Mouse (Mus musculus) liver, embryonic 13.5 days (tissue): ENCODE measurements at regions not wholly inside any gene's neighbourhood (a gene's known extent, or its start where the extent isn't known, plus 50 kb on each side); places are given as distances from the start of the nearest gene placed in this dataset.

ENCODE experiments used
- ATAC-seq: fragments of 200-750 bp; cut with Nextera tagmentation; 2 replicates; pipeline ENCODE4 v1.8.0; 2017; ENCODE audit warnings: low read depth, mild to moderate bottlenecking, moderate number of reproducible peaks, moderate library complexity
- DNase-seq: peaks from one replicate; pipeline ENCODE4 v3.0.0; 2022
- H3K27ac ChIP-seq: fragments of 300-500 bp; sonication (generic); 2 replicates; pipeline ENCODE4 v1.5.1; 2015; ENCODE audit warnings: moderate library complexity, mild to moderate bottlenecking, inconsistent platforms
- H3K27me3 ChIP-seq: fragments of 300-500 bp; sonication (generic); 2 replicates; pipeline ENCODE4 v1.6.1; 2015; ENCODE audit warnings: mild to moderate bottlenecking, inconsistent platforms
- H3K36me3 ChIP-seq: fragments of 300-500 bp; sonication (generic); 2 replicates; pipeline ENCODE4 v1.6.1; 2015; ENCODE audit warnings: mild to moderate bottlenecking, inconsistent platforms
- H3K4me1 ChIP-seq: fragments of 300-500 bp; sonication (generic); replicated peaks from 2 replicates; pipeline ENCODE4 v1.6.1; 2015; ENCODE audit warnings: inconsistent platforms
- H3K4me2 ChIP-seq: fragments of 300-500 bp; sonication (generic); 2 replicates; pipeline ENCODE4 v1.6.1; 2015; ENCODE audit warnings: inconsistent platforms, mild to moderate bottlenecking, moderate library complexity
- H3K4me3 ChIP-seq: fragments of 300-500 bp; sonication (generic); replicated peaks from 2 replicates; pipeline ENCODE4 v1.5.1; 2015; ENCODE audit warnings: mild to moderate bottlenecking, inconsistent platforms
- H3K9ac ChIP-seq: fragments of 300-500 bp; sonication (generic); 2 replicates; pipeline ENCODE4 v1.6.1; 2015; ENCODE audit warnings: mild to moderate bottlenecking, inconsistent platforms
- H3K9me3 ChIP-seq: fragments of 300-500 bp; sonication (generic); replicated peaks from 2 replicates; pipeline ENCODE4 v1.6.1; 2016; ENCODE audit warnings: inconsistent platforms
- WGBS: fragments of 180-500 bp; shearing (Covaris S2); methylation state at CpG from one replicate; pipeline ENCODE4 v1.1.7; 2015; ENCODE audit not compliant: insufficient replicate concordance; 5-methylcytosine and 5-hydroxymethylcytosine counted together

DNA sequence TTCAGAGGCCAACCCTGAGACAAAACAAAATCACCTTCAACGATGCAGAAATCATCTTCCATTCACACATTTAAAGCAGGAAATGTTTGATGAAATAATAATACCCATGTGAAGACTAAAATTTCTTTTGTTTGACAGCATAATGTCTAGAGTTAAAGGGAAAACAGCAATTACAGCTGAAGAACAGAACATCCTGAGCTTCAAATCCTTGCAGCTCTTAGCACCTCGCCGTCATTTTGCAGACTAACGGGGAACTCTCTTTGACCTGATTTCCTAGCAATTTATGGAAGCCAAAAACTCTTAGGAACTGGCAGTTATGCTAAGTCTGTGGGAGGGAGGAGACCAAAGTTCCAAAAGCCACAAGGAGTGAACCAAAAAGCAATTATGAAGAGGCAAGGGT lies 115.3 kb downstream of the Tmem215 start:
- Histone ChIP-seq H3K4me2 (no peak overlapping the region), H3K27ac (no peak overlapping the region), H3K36me3 (no peaks in the 10 kb centered on the region), H3K9me3 (no peaks in the 10 kb centered on the region), H3K4me3 (no peak overlapping the region), H3K9ac (no peak overlapping the region), H3K27me3 (no peaks in the 10 kb centered on the region), H3K4me1 (no peaks in the 10 kb centered on the region)
- WGBS = 69% methylated on average over 4 of the region's 4 CpGs
- ATAC-seq (no peak), DNase-seq (no peak)

DNA sequence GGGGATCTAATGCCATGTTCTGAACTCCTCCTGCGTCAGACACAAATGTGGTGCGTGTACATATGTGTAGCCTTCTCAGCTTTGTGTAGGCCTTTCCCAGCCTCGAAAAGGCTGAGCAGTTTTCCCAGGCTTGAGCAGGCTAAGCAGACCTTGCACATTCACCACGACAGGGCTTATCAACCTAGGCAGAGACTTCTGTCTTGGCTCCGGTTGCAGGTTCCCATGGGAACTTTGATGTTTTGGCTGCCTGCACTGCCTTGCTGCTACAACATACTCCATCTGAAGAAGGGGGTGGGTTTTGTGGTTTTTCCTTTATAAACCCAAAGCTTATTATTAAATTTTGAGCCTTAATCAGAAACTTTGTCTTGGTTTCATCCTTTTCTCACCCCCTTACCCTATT lies 109.2 kb downstream of the Aptx start:
- no peak overlapping the region for H3K27ac ChIP-seq
- H3K4me2 ChIP-seq = no peak overlapping the region
- WGBS = 58% methylated on average over 5 of the region's 5 CpGs
- no peaks in the 10 kb centered on the region for H3K27me3 ChIP-seq
- H3K9me3 ChIP-seq = no peaks in the 10 kb centered on the region
- no peak overlapping the region for H3K9ac ChIP-seq
- H3K36me3 ChIP-seq = no peaks in the 10 kb centered on the region
- no peaks in the 10 kb centered on the region for H3K4me1 ChIP-seq
- ATAC-seq = no peak
- no peak overlapping the region for H3K4me3 ChIP-seq
- no peak for DNase-seq

DNA sequence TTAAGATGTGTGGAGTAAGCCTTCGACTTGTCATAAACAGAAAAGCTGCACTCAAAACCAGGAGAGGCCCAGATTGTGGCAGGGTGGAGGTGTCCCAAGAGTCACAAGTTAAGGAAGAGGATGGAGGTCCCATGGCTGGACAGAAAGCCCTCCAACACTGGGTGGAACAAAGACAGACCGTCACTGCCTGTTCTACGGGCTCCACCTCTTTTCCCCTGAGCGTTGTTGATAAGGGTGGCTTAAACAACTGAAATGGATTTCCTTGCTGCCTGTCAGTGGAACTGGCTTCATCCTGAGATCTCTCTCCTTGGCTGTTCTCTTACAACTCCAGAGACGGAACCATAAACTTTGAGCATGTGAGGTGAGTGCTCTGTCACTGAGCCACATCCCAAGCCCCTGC lies 78.0 kb downstream of the Aptx start:
- ATAC-seq (no peak), DNase-seq (no peak)
- no peaks in the 10 kb centered on the region for H3K27me3 ChIP-seq
- no peak overlapping the region for H3K4me3 ChIP-seq
- no peaks in the 10 kb centered on the region for H3K9me3 ChIP-seq
- no peaks in the 10 kb centered on the region for H3K36me3 ChIP-seq
- no peak overlapping the region for H3K4me2 ChIP-seq
- WGBS = 29% methylated on average over 5 of the region's 5 CpGs
- no peaks in the 10 kb centered on the region for H3K4me1 ChIP-seq
- no peak overlapping the region for H3K27ac ChIP-seq
- no peak overlapping the region for H3K9ac ChIP-seq

DNA sequence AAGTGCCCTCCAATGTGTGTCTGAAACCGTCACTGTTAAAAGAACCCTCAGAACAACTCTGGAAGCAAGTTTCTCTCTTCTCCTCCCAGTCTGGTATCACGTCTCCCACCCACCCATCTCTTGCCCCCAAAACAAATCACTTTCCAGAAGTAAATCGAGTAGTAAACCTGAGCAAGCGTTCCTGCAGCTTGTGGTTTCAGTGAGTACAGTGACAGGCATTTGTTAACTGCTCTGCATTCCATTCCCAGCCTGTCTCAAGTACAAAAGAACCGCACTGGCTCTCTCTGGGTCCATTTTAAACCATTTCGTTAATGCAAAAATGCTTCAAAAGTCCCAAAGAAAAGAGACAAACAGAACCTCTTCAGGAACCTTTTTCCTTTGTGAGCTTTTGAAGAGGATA lies 77.1 kb downstream of the Aptx start:
- no peak overlapping the region for H3K4me2 ChIP-seq

More for the DNA sequence above, 77.1 kb downstream of the Aptx start:
- no peak for ATAC-seq
- no peaks in the 10 kb centered on the region for H3K4me1 ChIP-seq
- no peaks in the 10 kb centered on the region for H3K36me3 ChIP-seq
- H3K27ac ChIP-seq = no peak overlapping the region
- no peak overlapping the region for H3K9ac ChIP-seq
- no peak overlapping the region for H3K4me3 ChIP-seq
- 51% methylated on average over 6 of the region's 6 CpGs for WGBS
- no peaks in the 10 kb centered on the region for H3K9me3 ChIP-seq
- DNase-seq = no peak
- H3K27me3 ChIP-seq = no peaks in the 10 kb centered on the region
